Mouse (Mus musculus) lung, embryonic 15.5 days (tissue): ENCODE measurements around the gene Acadm. TPM values are rescaled to one million over a fixed set of nuclear protein-coding genes. Genes with fewer than 3 reads are reported as not detected.

Experiments
- ATAC-seq: fragments of 200-750 bp; cut with Nextera tagmentation; 2 replicates; pipeline ENCODE4 v1.8.0; 2017; ENCODE audit warnings: moderate number of reproducible peaks, borderline replicate concordance; ENCODE audit not compliant: low FRiP score, low TSS enrichment; ENCODE audit errors: extremely low read depth
- H3K27ac ChIP-seq: fragments of 300-500 bp; sonication (generic); 2 replicates; pipeline ENCODE4 v1.5.1; 2015; ENCODE audit warnings: moderate library complexity, mild to moderate bottlenecking, inconsistent platforms
- H3K27me3 ChIP-seq: fragments of 300-500 bp; sonication (generic); 2 replicates; pipeline ENCODE4 v1.6.1; 2015; ENCODE audit warnings: inconsistent platforms
- H3K36me3 ChIP-seq: fragments of 300-500 bp; sonication (generic); 2 replicates; pipeline ENCODE4 v1.6.1; 2015; ENCODE audit warnings: inconsistent platforms
- H3K4me1 ChIP-seq: fragments of 300-500 bp; sonication (generic); 2 replicates; pipeline ENCODE4 v1.6.1; 2015; ENCODE audit warnings: inconsistent platforms
- H3K4me2 ChIP-seq: fragments of 300-500 bp; sonication (generic); 2 replicates; pipeline ENCODE4 v1.6.1; 2015; ENCODE audit warnings: inconsistent platforms, mild to moderate bottlenecking, moderate library complexity
- H3K4me3 ChIP-seq: fragments of 300-500 bp; sonication (generic); 2 replicates; pipeline ENCODE4 v1.5.1; 2015; ENCODE audit warnings: mild to moderate bottlenecking, inconsistent platforms
- H3K9ac ChIP-seq: fragments of 300-500 bp; sonication (generic); 2 replicates; pipeline ENCODE4 v1.6.1; 2015; ENCODE audit warnings: inconsistent platforms
- H3K9me3 ChIP-seq: fragments of 300-500 bp; sonication (generic); 2 replicates; pipeline ENCODE4 v1.6.1; 2016; ENCODE audit warnings: inconsistent platforms
- WGBS: fragments of 180-500 bp; shearing (Covaris S2); methylation state at CpG from one replicate; pipeline ENCODE4 v1.1.7; 2015; 5-methylcytosine and 5-hydroxymethylcytosine counted together
- polyA plus RNA-seq: library from polyadenylated mRNA; unstranded; fragments of >200 nt; fragmentation: Nextera tagmentation; extraction: Ambion mirVana; gene quantifications from 2 replicates; pipeline ENCODE4 v1.2.1, GENCODE M21; 2015

Acadm gene
- polyA plus RNA-seq: 53.2 and 60.5 TPM in 2 replicates

GRCm38 (mm10) chr3:153944335-153944990, at the start of gene Acadm:
TSS of gene Acadm (minus strand) at chr3:153944632.
- ATAC-seq: peak; percentile 98
- Histone ChIP-seq H3K27ac (peak within 1 kb of the TSS; percentile 88), H3K9me3 (no peaks in the 10 kb centered on the region), H3K36me3 (no peaks in the 10 kb centered on the region), H3K9ac (peak within 1 kb of the TSS; percentile 87), H3K27me3 (no peaks in the 10 kb centered on the region), H3K4me1 (peaks cover 10% of the 10 kb centered on the region; the same call in 1 of the 2 replicates), H3K4me2 (peak within 1 kb of the TSS; percentile 81), H3K4me3 (peak within 1 kb of the TSS; percentile 87)
- under 1% methylated on average over 40 of the region's 41 CpGs for WGBS

- Histone ChIP-seq H3K9me3 (no peaks in the 10 kb centered on the region), H3K4me3 (no peak overlapping the region), H3K4me1 (no peaks in the 10 kb centered on the region), H3K27me3 (no peaks in the 10 kb centered on the region), H3K36me3 (no peaks in the 10 kb centered on the region), H3K4me2 (no peak overlapping the region), H3K9ac (no peak overlapping the region), H3K27ac (no peak overlapping the region)
- ATAC-seq: 0 out of 2 replicates have a peak, but pooled peaks have one; percentile 19
- 45% methylated on average over 10 of the region's 10 CpGs for WGBS
These were observed 40.3 kb upstream of the Acadm start for GRCm38 (mm10) chr3:153984428-153985340.

DNA sequence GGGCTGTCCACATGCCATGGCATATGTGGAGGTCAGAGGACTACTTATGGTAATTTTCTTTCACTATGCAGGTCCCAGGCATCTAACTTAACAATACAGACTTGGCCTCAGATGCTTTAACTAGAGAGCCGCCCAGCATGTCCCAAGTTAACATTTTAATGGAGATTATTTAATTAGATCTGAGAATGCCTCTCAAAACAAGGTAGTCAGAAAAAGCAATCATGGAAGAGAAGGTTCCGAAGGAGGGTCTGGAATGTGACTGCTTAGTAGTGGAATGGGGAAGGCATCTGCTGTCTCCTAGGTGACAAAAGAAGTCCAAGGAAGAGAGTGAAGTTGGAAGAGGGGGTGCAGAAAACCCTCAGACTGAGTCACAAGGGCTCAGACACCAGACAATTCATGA, 36.2 kb upstream of the Acadm start:
- no peak overlapping the region for H3K9ac ChIP-seq
- ATAC-seq: no peak
- H3K4me2 ChIP-seq: no peak overlapping the region
- H3K27me3 ChIP-seq: peaks cover 8% of the 10 kb centered on the region; the same call in 1 of the 2 replicates
- no peaks in the 10 kb centered on the region for H3K36me3 ChIP-seq
- H3K4me3 ChIP-seq: no peak overlapping the region
- 65% methylated on average over 2 of the region's 2 CpGs for WGBS
- H3K27ac ChIP-seq: no peak overlapping the region
- H3K4me1 ChIP-seq: no peaks in the 10 kb centered on the region
- no peaks in the 10 kb centered on the region for H3K9me3 ChIP-seq

DNA sequence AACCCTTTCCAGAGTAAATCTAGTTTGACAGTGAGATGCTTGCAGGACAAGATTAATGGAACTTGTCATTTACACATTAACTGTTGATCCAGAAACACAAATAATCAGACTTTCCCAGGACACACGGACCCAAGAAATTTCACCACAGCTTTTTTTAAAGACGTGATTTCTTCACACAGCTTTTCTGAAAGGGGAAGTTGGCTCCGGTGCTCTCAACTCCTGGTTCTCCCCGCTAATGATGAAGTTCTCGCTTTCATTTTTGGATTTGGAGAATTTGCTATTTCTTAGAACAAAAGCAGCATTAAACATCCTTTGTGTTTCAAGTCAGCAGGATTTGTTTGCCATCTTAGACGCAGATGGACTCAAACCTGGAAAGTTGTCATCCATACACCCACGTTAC, 31.4 kb upstream of the Acadm start:
- Histone ChIP-seq H3K4me3 (no peak overlapping the region), H3K9me3 (no peaks in the 10 kb centered on the region)
- WGBS: 64% methylated on average over 7 of the region's 7 CpGs

DNA sequence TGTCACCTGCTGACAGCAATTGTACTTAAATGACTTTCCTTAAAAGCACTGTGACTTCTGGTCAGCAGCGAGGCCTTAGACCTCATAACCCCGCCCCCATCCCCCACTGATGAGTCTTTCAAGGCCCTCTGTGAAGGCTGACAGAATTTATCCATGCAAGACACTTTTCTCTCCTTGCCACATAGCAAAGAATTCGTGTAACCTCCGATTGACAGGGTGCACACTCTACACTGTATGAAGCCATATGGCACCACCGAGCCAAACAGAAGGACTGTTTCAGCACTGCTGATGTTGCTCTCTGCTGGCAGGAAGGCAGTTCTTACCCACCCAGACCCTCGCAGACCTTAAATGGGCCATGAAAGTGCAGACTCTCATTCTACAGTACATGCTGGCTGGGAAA, 30.6 kb upstream of the Acadm start:
- Histone ChIP-seq H3K4me3 (no peak overlapping the region), H3K27ac (no peak overlapping the region), H3K9me3 (no peaks in the 10 kb centered on the region), H3K4me2 (no peak overlapping the region), H3K36me3 (no peaks in the 10 kb centered on the region), H3K9ac (no peak overlapping the region), H3K27me3 (peaks cover 45% of the 10 kb centered on the region), H3K4me1 (peaks cover 10% of the 10 kb centered on the region)
- 15% methylated on average over 6 of the region's 6 CpGs for WGBS
- no peak for ATAC-seq

More for the DNA sequence above, 31.4 kb upstream of the Acadm start:
- ATAC-seq: no peak
- peaks cover 10% of the 10 kb centered on the region for H3K4me1 ChIP-seq
- H3K27ac ChIP-seq: no peak overlapping the region
- no peaks in the 10 kb centered on the region for H3K36me3 ChIP-seq
- H3K9ac ChIP-seq: no peak overlapping the region
- peaks cover 45% of the 10 kb centered on the region for H3K27me3 ChIP-seq
- H3K4me2 ChIP-seq: no peak overlapping the region

DNA sequence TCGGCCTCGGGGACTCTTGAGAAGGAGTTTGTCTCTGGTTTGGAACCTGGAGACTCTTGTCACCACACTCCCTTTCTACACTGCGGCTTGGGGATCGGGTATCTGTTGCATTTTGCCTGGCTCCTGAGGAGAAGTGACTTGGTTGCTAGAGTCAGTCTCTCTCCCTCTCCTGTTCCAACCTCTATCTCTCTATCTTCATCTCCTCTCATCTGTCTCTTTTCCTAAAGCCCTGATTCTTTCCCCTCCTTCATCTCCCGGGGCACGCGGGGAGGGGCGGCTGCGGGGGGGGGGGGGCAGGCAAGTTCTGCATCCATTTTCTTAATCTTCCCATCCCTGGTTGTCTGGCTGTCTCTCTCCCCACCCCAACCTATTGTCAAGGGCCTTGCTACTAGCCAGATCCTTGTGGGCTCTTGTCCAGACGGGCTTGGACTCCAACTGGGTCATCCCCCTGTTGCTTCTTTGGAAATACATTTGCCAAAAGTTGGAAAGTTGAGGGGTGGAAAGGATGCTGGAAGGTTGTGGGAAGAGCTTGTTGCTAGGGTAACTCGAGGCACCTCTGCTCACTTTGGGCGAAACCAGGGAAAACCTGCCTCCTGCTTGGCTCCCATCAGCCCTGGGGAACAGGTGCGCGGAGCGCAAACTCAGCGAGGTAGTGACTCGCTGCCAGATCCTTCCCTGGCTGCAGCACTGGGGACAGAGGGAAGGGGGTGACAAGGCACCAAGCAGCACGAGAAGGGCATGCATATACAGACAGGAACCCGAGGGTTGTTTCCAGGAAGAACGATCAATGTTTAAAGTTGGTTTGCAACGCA, 29.7 kb upstream of the Acadm start:
- Histone ChIP-seq H3K4me3 (peak overlapping the region; percentile 48), H3K4me2 (peak overlapping the region; percentile 97), H3K27ac (no peak overlapping the region), H3K9me3 (no peaks in the 10 kb centered on the region), H3K9ac (peak overlapping the region; percentile 42), H3K36me3 (no peaks in the 10 kb centered on the region), H3K4me1 (peaks cover 10% of the 10 kb centered on the region), H3K27me3 (peaks cover 45% of the 10 kb centered on the region)
- ATAC-seq: peak; percentile 35; the same call in 1 of the 2 replicates
- WGBS: 6% methylated on average over 21 of the region's 21 CpGs

DNA sequence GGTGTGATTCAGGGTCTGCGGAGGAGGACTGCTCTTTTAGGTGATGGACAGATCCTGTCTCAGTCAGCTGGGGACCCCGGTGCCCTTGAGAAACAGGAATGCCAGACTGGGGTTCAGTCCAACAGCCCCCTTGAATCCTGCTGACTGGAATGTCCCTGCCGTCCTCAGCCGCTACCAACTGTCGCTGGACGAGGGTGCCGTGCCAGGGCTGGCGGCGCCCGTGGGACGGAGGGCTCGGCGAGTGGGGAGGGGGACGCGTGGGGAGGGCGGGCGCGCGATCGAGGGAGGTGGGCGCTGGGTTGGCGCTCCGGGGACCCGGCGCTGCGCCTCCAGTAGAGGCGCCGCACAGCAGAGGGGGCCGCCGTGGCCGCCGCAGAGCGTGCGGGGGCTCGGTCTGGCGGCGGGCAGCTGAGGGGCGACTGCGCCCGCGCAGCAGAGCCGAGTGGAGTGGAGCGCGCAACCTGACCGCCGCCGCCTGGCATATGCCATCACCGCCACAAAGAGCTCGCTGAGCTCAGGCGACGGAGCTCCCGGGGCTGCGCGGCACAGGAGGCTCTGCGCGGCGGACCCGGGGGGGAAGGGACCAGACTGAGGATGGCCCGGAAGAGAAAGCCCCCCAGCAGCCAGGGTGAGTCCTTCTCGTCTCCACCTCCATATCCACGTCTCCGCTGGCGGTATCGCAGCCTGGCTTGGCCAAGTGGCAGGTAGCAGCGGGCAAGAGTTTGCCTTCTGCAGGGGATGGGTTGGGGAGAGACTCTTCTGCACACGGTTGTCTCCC, 28.9 kb upstream of the Acadm start, which contains the start of gene Slc44a5:
Gene Slc44a5 (plus strand): TSS at position 266 of the 778 bp plus-strand sequence.
- Histone ChIP-seq H3K4me1 (peaks cover 10% of the 10 kb centered on the region), H3K36me3 (no peaks in the 10 kb centered on the region), H3K27ac (no peak within 1 kb of the TSS), H3K9ac (peak within 1 kb of the TSS; percentile 42), H3K4me3 (peak within 1 kb of the TSS; percentile 48), H3K4me2 (peak within 1 kb of the TSS; percentile 97), H3K27me3 (peaks cover 45% of the 10 kb centered on the region), H3K9me3 (no peaks in the 10 kb centered on the region)
- peak; percentile 30; the same call in 1 of the 2 replicates for ATAC-seq
- under 1% methylated on average over 54 of the region's 66 CpGs for WGBS

DNA sequence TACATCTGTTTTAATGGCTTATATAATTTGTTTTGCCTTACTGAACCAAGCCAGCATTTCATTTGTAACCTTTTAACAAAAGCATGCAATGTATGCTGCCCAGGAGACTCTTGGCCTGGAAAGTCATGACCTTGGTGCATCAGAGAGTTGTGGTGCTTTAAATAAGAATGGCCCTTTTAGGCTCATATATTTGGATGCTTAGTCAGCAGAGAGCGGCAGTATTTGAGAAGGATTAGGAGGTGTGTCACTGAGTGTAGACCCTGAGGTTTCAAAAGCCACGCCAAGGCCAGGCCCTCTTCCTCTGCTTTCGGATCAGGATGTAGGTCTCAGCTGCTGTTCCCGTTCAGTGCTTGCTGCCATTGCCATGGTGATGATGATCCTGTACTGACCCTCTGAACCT, 25.0 kb upstream of the Acadm start:
- Histone ChIP-seq H3K4me1 (peaks cover 10% of the 10 kb centered on the region), H3K4me2 (no peak overlapping the region), H3K27ac (no peak overlapping the region), H3K9me3 (no peaks in the 10 kb centered on the region), H3K36me3 (no peaks in the 10 kb centered on the region), H3K4me3 (no peak overlapping the region), H3K27me3 (peaks cover 26% of the 10 kb centered on the region), H3K9ac (no peak overlapping the region)
- no peak for ATAC-seq
- WGBS: 77% methylated on average over 4 of the region's 4 CpGs

DNA sequence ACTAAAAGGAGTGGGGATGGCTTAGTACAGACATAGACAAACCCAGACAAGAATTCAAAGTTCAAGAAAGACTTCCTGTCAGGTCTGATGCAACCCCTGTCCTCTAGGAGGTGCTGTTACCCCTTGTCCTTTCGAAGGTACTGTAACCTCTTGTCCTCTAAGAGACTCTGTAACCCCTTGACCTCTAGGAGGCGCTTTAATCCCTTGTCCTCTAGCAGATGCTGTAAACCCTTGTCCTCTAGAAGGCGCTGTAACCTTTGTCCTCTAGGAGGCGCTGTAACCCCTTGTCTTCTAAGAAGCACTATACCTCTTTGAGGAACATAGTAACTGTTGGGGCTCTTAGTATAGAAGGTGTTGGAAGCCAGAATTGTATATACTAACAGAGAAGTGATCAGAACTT, 24.1 kb upstream of the Acadm start:
- H3K4me1 ChIP-seq: peaks cover 7% of the 10 kb centered on the region
- H3K36me3 ChIP-seq: no peaks in the 10 kb centered on the region
- H3K27me3 ChIP-seq: peaks cover 17% of the 10 kb centered on the region
- H3K27ac ChIP-seq: no peak overlapping the region
- no peak overlapping the region for H3K9ac ChIP-seq
- no peak for ATAC-seq
- H3K9me3 ChIP-seq: no peaks in the 10 kb centered on the region
- H3K4me3 ChIP-seq: no peak overlapping the region
- 45% methylated on average over 4 of the region's 4 CpGs for WGBS
- H3K4me2 ChIP-seq: no peak overlapping the region

- Histone ChIP-seq H3K4me1 (no peaks in the 10 kb centered on the region), H3K27ac (no peak overlapping the region), H3K9ac (no peak overlapping the region), H3K4me3 (no peak overlapping the region), H3K36me3 (no peaks in the 10 kb centered on the region), H3K4me2 (no peak overlapping the region), H3K27me3 (peaks cover 6% of the 10 kb centered on the region), H3K9me3 (no peaks in the 10 kb centered on the region)
- WGBS: 62% methylated on average over 5 of the region's 5 CpGs
- ATAC-seq: no peak
These were observed 23.0 kb upstream of the Acadm start for GRCm38 (mm10) chr3:153967447-153967846.
